In the genomic region with DNA sequence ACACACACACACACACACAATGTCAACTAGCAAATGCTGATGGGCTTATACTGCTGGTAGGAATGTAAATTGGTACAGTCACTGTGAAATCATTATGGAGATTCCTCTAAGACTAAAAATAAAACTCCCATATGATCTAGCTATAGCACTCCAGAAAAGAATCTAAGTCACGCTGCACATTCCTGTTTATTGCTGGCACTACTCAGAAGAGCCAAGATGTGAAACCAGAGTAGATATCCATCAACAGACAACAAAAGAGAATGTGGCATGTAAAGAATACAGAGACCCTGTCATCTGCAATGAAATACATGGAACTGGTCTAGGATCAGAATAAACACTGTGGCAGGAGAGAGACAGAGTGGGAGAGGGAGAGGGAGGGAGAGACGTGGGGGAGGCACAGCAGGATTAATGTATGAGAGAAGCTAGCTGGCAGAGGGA, we compare ENCODE assay signal across 13 mouse cellular contexts.
A peak's percentile ranks its signal among the peaks of the same experiment; 100 is the strongest.
DNase-seq lines count a peak whose midpoint lies in the region; ATAC-seq and TF ChIP-seq lines count a peak whose summit lies in the region.
"Had no signal": no experiment of that assay in that cellular context is flagged by ENCODE, and none has a peak within 500 bp of the region (broad histone marks: within the 10 kb centered on the region; RNA-seq: fewer than 3 reads in every experiment).

No protein-coding gene starts in this region.

- peaks cover 8% of the 10 kb centered on the region for H3K4me1 ChIP-seq in forebrain, postnatal 0 days (ENCODE audit: insufficient read depth)
- 0 out of 2 replicates have a peak, but pooled peaks cover 2% of the 10 kb centered on the region for H3K4me1 ChIP-seq in forebrain, embryonic 13.5 days
- H3K4me1 ChIP-seq in kidney, embryonic 14.5 days (ENCODE audit: control insufficient read depth, insufficient read depth, low read length), result 0 out of 2 replicates have a peak, but pooled peaks cover 6% of the 10 kb centered on the region
- H3K4me1 ChIP-seq: limb, embryonic 12.5 days; stomach, embryonic 15.5 days had no signal

- H3K9ac ChIP-seq in forebrain, postnatal 0 days, result no peak overlapping the region
- no peak overlapping the region for H3K9ac ChIP-seq in forebrain, embryonic 13.5 days
- H3K9ac ChIP-seq in kidney, embryonic 14.5 days (ENCODE audit: low read depth, low read length), result no peak overlapping the region
- H3K9ac ChIP-seq: limb, embryonic 12.5 days; stomach, embryonic 15.5 days had no signal

- H3K27ac ChIP-seq in forebrain, postnatal 0 days (ENCODE audit: low read depth, low read length), result 0 out of 2 replicates have a peak overlapping the region, but pooled peaks have one; percentile 16
- no peak overlapping the region for H3K27ac ChIP-seq in forebrain, embryonic 13.5 days
- no peak overlapping the region for H3K27ac ChIP-seq in kidney, embryonic 14.5 days (ENCODE audit: low read depth, low read length)
- H3K27ac ChIP-seq: limb, embryonic 12.5 days; stomach, embryonic 15.5 days had no signal

- H3K9me3 ChIP-seq in forebrain, postnatal 0 days (ENCODE audit: low read length), result no peaks in the 10 kb centered on the region
- no peaks in the 10 kb centered on the region for H3K9me3 ChIP-seq in forebrain, embryonic 13.5 days (replicated peaks)
- no peaks in the 10 kb centered on the region for H3K9me3 ChIP-seq in kidney, embryonic 14.5 days (ENCODE audit: control insufficient read depth, low read length)
- H3K9me3 ChIP-seq: limb, embryonic 12.5 days; stomach, embryonic 15.5 days had no signal

- no peaks in the 10 kb centered on the region for H3K27me3 ChIP-seq in forebrain, postnatal 0 days (ENCODE audit: insufficient read depth, low read length)
- no peaks in the 10 kb centered on the region for H3K27me3 ChIP-seq in forebrain, embryonic 13.5 days
- H3K27me3 ChIP-seq in kidney, embryonic 14.5 days (ENCODE audit: control insufficient read depth, insufficient read depth, low read length), result no peaks in the 10 kb centered on the region
- H3K27me3 ChIP-seq: limb, embryonic 12.5 days; stomach, embryonic 15.5 days had no signal

- ATAC-seq in forebrain, postnatal 0 days, result peak; percentile 88
- no peak for ATAC-seq in forebrain, embryonic 13.5 days
- peak; percentile 73 for ATAC-seq in kidney, embryonic 14.5 days (ENCODE audit: low FRiP score, low TSS enrichment)

- no peak overlapping the region for H3K4me3 ChIP-seq in forebrain, postnatal 0 days (ENCODE audit: low read depth, low read length)
- no peak overlapping the region for H3K4me3 ChIP-seq in forebrain, embryonic 13.5 days
- H3K4me3 ChIP-seq in kidney, embryonic 14.5 days (ENCODE audit: low read length), result no peak overlapping the region
- H3K4me3 ChIP-seq: erythroblast, embryonic 14.5 days; limb, embryonic 12.5 days; stomach, embryonic 15.5 days had no signal

- no peak overlapping the region for H3K4me2 ChIP-seq in forebrain, postnatal 0 days (ENCODE audit: low read depth)
- H3K4me2 ChIP-seq in forebrain, embryonic 13.5 days, result no peak overlapping the region
- no peak overlapping the region for H3K4me2 ChIP-seq in kidney, embryonic 14.5 days (replicated peaks; ENCODE audit: low read depth, low read length)
- H3K4me2 ChIP-seq: limb, embryonic 12.5 days; stomach, embryonic 15.5 days had no signal

- H3K36me3 ChIP-seq in forebrain, postnatal 0 days (ENCODE audit: insufficient read depth), result no peaks in the 10 kb centered on the region
- H3K36me3 ChIP-seq in forebrain, embryonic 13.5 days (ENCODE audit: poor library complexity, severe bottlenecking), result no peaks in the 10 kb centered on the region
- H3K36me3 ChIP-seq in kidney, embryonic 14.5 days (ENCODE audit: control insufficient read depth, insufficient read depth, low read length), result no peaks in the 10 kb centered on the region
- H3K36me3 ChIP-seq: limb, embryonic 12.5 days; stomach, embryonic 15.5 days had no signal

- WGBS in forebrain, postnatal 0 days, result 34% methylated on average over 2 of the region's 2 CpGs
- WGBS in forebrain, embryonic 13.5 days, result 69% methylated on average over 2 of the region's 2 CpGs
- WGBS in kidney, embryonic 14.5 days, result 13% methylated on average over 2 of the region's 2 CpGs

- no peak for TF ChIP-seq CTCF in forebrain, postnatal 0 days (IDR thresholded peaks at IDR 0.05; ENCODE audit: low read depth)

- peak; percentile 49 for DNase-seq in forebrain, postnatal 0 days
- DNase-seq in kidney, adult 18-20 months, result no peak
- peak; percentile 20 to 35 for DNase-seq in right cerebral cortex, adult 2 months (ENCODE audit: low spot score in 2 of 2)
- DNase-seq in right cerebral cortex, postnatal 14 days, result no peak
- DNase-seq in adrenal gland, postnatal 10 days, result no peak
- no peak for DNase-seq in adrenal gland, adult 18-20 months (ENCODE audit: low spot score in 2 of 2)
- DNase-seq: adrenal gland, adult 8-10 months; cerebellum, adult 18-20 months had no signal

Comparison
In these comparisons a context has a peak if more than half of its experiments do, and no peak if none do; other contexts are left out.
1. DNase-seq: peak in forebrain, postnatal 0 days (single experiment) and right cerebral cortex, adult 2 months (2 of 2); none in kidney, adult 18-20 months (single experiment), right cerebral cortex, postnatal 14 days (single experiment), adrenal gland, postnatal 10 days (single experiment) and adrenal gland, adult 18-20 months (0 of 2).